Mouse (Mus musculus) c-Kit-positive CD71-positive TER-119-positive erythroid progenitor cells, embryonic 14.5 days (primary cell): ENCODE results near the gene Pdk2.

Experiments used
- DNase-seq: peaks from one replicate; pipeline ENCODE4 v3.0.0-alpha.2; 2013; ENCODE audit warnings: low spot score

Pdk2 gene

DNA sequence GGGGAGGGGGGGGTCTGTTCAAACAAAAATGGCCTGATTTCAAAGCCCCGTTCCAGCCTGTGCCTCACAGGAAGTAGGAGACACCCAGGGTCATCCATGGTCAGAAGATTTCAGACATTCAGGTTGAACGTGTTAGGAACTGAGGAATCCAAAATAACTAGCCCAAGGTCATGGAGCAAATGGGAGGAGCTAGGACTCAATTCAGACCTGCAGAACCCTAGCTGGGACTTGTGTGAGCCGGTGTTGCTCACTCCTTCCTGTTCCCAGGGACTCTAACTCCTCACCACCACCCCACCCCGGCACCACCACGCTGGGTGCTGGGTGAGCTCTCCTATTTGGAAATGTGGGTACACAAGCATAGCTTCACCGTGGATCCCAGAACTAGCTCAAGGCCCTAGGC, 53.8 kb downstream of the Pdk2 start:
- DNase-seq, result no peak

DNA sequence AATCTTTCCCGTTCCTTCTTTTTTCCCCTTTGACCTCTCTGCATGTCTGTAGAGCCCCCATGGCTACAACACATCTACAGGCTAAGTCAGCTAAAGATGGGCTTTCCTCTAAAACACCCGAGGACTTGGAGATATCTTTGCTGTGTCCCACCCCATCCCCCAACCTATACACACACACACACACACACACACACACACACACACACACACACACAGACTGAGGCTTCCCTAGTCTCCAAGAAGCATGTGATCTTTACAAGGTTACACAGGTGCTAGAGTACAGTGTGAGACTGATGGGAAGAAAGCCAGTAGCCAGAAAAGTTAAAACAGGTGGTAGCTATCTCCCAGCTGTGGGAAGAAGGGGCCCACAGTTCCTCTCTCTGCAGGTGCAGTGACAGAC, 54.7 kb downstream of the Pdk2 start:
- no peak for DNase-seq

DNA sequence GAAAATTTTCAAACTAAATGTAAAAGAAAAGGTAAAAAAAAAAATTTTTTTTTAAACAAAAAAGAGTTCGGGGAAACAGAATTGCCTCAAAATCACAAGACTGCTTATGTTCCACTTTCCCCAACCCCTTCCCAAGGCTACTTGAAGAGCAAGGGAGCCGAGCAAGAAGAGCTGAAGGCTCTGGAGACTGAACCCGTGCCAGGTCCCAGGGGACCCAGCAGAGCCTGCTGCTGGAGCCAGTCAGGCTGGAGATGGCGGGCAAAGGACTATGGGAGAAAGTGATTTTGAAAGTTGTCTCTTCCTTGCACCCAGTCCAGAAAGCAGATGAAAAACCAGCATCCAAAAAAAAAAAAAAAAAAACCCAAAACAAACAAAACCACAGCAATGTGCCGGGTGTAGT, 55.3 kb downstream of the Pdk2 start:
- DNase-seq, result no peak

GRCm38 (mm10) chr11:94985140-94985539, 56.0 kb downstream of the Pdk2 start:
- no peak for DNase-seq

GRCm38 (mm10) chr11:94979462-94980179, 61.5 kb downstream of the Pdk2 start:
- no peak for DNase-seq

DNA sequence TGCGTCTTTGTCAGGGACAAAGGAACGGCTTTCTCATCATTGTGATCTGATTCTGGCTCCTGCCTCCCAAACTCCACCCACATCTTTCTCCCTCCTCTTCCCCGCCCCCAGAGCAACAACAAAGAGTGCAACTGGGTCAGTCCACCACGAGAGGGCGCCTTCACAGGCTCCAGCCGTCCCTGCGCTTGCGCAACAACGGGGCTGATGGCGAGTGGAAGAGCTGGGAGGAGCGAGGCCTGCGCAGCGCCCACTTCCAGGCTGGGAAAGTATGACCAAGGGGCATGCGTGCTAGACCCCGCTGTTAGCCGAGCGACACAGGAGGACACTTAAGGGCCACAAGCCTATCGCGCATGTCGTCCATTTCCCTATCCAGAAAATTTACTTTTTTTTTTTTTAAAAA, 62.2 kb downstream of the Pdk2 start:
- DNase-seq, result peak; percentile 93

DNA sequence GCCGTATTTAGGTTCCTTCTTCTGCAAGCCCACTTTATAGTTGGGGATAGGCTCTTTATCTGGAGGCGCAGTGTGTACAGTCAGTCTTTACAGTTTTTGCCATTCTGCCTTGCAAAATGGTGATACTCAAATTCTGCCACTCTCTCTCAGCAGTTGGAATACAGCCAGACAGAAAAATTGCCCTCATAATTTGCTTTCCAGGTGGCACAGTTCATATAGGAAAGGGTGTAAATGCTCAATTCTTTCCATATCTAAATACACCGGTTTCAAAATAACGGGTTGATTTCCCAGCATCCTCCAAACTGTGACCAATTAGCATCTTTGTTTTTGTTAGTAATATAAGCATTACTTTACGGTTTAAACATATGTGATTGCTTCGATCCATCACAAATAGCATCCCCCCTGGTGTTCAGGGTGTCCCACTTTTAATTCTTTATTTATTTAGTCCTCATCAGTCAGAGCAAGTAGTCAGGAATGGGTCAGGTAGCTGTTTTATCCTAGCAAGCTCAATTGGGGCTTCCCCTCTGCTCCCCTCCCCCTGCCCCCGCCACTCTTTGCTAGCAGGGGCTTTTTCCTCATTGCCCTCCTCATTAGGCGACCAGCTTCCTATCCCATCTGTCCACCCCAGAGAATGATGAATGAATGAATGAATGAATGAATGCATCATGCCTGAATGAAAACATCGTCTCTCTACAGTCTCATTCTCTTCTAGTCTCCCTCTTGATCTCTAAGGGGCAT, 62.8 kb downstream of the Pdk2 start:
- no peak for DNase-seq
